10 mouse cellular contexts compared by ENCODE assay signal in the genomic region with DNA sequence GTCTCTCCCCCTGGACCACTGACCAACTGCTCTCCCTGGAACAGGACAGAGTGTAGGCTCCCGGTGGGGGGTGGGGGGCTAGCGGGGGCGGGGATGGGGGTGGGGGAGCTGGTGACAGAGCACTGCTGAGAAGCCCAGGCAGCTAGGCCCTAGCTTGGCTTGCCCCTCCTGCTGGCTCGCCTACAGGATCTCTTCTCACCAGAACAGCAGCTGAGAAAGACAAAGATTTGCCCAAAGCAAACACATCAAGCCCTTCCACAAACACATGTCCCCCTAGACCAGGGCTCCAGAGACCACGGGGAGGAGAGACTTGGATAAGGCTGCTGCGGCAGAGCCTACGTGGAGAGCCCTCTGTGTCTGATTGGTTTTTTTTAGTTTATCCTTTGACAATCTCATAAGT.
DNase-seq lines count a peak whose midpoint lies in the region; ATAC-seq and TF ChIP-seq lines count a peak whose summit lies in the region.
"Had no signal": no experiment of that assay in that cellular context is flagged by ENCODE, and none has a peak within 500 bp of the region (broad histone marks: within the 10 kb centered on the region; RNA-seq: fewer than 3 reads in every experiment).

No protein-coding gene starts in this region.

- no peak for TF ChIP-seq CTCF in liver, postnatal 0 days (IDR thresholded peaks at IDR 0.05; ENCODE audit: low read depth)

- H3K4me3 ChIP-seq in liver, embryonic 11.5 days (ENCODE audit: low read depth, low read length): no peak overlapping the region
- H3K4me3 ChIP-seq in liver, postnatal 0 days (ENCODE audit: low read depth, low read length): no peak overlapping the region
- H3K4me3 ChIP-seq in forebrain, embryonic 13.5 days: no peak overlapping the region
- no peak overlapping the region for H3K4me3 ChIP-seq in hindbrain, embryonic 15.5 days
- H3K4me3 ChIP-seq in neural tube, embryonic 13.5 days: no peak overlapping the region

- no peak overlapping the region for H3K9ac ChIP-seq in liver, embryonic 11.5 days (ENCODE audit: low read depth, low read length)
- H3K9ac ChIP-seq in liver, postnatal 0 days (replicated peaks): no peak overlapping the region
- 0 out of 2 replicates have a peak overlapping the region, but pooled peaks have one; percentile 30 for H3K9ac ChIP-seq in forebrain, embryonic 13.5 days
- no peak overlapping the region for H3K9ac ChIP-seq in hindbrain, embryonic 15.5 days
- H3K9ac ChIP-seq in neural tube, embryonic 13.5 days: 0 out of 2 replicates have a peak overlapping the region, but pooled peaks have one; percentile 22

- 31% methylated on average over 7 of the region's 7 CpGs for WGBS in liver, embryonic 11.5 days
- WGBS in liver, postnatal 0 days (ENCODE audit: insufficient replicate concordance): 46% methylated on average over 7 of the region's 7 CpGs
- WGBS in forebrain, embryonic 13.5 days: 27% methylated on average over 7 of the region's 7 CpGs
- 7% methylated on average over 7 of the region's 7 CpGs for WGBS in hindbrain, embryonic 15.5 days
- 14% methylated on average over 7 of the region's 7 CpGs for WGBS in neural tube, embryonic 13.5 days

- peak overlapping the region; percentile 44; the same call in 1 of the 2 replicates for H3K27ac ChIP-seq in liver, embryonic 11.5 days (ENCODE audit: low read depth, low read length)
- H3K27ac ChIP-seq in liver, postnatal 0 days (ENCODE audit: low read depth): no peak overlapping the region
- peak overlapping the region; percentile 66 for H3K27ac ChIP-seq in forebrain, embryonic 13.5 days
- peak overlapping the region; percentile 52 for H3K27ac ChIP-seq in hindbrain, embryonic 15.5 days (replicated peaks)
- peak overlapping the region; percentile 76 for H3K27ac ChIP-seq in neural tube, embryonic 13.5 days (replicated peaks)

- no peaks in the 10 kb centered on the region for H3K36me3 ChIP-seq in liver, embryonic 11.5 days (ENCODE audit: control insufficient read depth, insufficient read depth, low read length)
- H3K36me3 ChIP-seq in liver, postnatal 0 days (replicated peaks; ENCODE audit: insufficient read depth, low read length): no peaks in the 10 kb centered on the region
- no peaks in the 10 kb centered on the region for H3K36me3 ChIP-seq in forebrain, embryonic 13.5 days (ENCODE audit: poor library complexity, severe bottlenecking)
- H3K36me3 ChIP-seq in hindbrain, embryonic 15.5 days: no peaks in the 10 kb centered on the region
- H3K36me3 ChIP-seq in neural tube, embryonic 13.5 days: no peaks in the 10 kb centered on the region

- no peak for DNase-seq in liver, embryonic 11.5 days (ENCODE audit: low spot score)
- DNase-seq in liver, postnatal 0 days: no peak
- DNase-seq in left cerebral cortex, adult 8-10 months (ENCODE audit: low spot score in 2 of 2): no peak
- no peak for DNase-seq in thymus, postnatal 4 days
- DNase-seq: cerebellum, adult 11-12 months had no signal

- H3K9me3 ChIP-seq in liver, embryonic 11.5 days (ENCODE audit: control insufficient read depth, low read length): no peaks in the 10 kb centered on the region
- H3K9me3 ChIP-seq in liver, postnatal 0 days (ENCODE audit: low read length): no peaks in the 10 kb centered on the region
- no peaks in the 10 kb centered on the region; the same call in 1 of the 2 replicates for H3K9me3 ChIP-seq in forebrain, embryonic 13.5 days (replicated peaks)
- no peaks in the 10 kb centered on the region for H3K9me3 ChIP-seq in hindbrain, embryonic 15.5 days
- no peaks in the 10 kb centered on the region; the same call in 1 of the 2 replicates for H3K9me3 ChIP-seq in neural tube, embryonic 13.5 days

- TF ChIP-seq EP300 in liver, postnatal 0 days (IDR thresholded peaks at IDR 0.05; ENCODE audit: low read depth): no peak

- H3K4me1 ChIP-seq in liver, embryonic 11.5 days (replicated peaks; ENCODE audit: control insufficient read depth, insufficient read depth, low read length): peaks cover 12% of the 10 kb centered on the region
- H3K4me1 ChIP-seq in liver, postnatal 0 days (ENCODE audit: insufficient read depth): peaks cover 18% of the 10 kb centered on the region
- H3K4me1 ChIP-seq in forebrain, embryonic 13.5 days: peaks cover 42% of the 10 kb centered on the region
- H3K4me1 ChIP-seq in hindbrain, embryonic 15.5 days (replicated peaks): peaks cover 36% of the 10 kb centered on the region
- H3K4me1 ChIP-seq in neural tube, embryonic 13.5 days (replicated peaks): peaks cover 52% of the 10 kb centered on the region

- H3K27me3 ChIP-seq in liver, embryonic 11.5 days (replicated peaks; ENCODE audit: control insufficient read depth, insufficient read depth, low read length): peaks cover 4% of the 10 kb centered on the region
- peaks cover 8% of the 10 kb centered on the region for H3K27me3 ChIP-seq in liver, postnatal 0 days (ENCODE audit: insufficient read depth, low read length)
- H3K27me3 ChIP-seq in forebrain, embryonic 13.5 days: no peaks in the 10 kb centered on the region
- no peaks in the 10 kb centered on the region for H3K27me3 ChIP-seq in hindbrain, embryonic 15.5 days
- H3K27me3 ChIP-seq in neural tube, embryonic 13.5 days: no peaks in the 10 kb centered on the region
- H3K27me3 ChIP-seq: Patski had no signal

- no peak for ATAC-seq in liver, embryonic 11.5 days (replicated peaks; ENCODE audit: low FRiP score)
- no peak for ATAC-seq in liver, postnatal 0 days
- ATAC-seq in forebrain, embryonic 13.5 days: no peak
- ATAC-seq in hindbrain, embryonic 15.5 days (ENCODE audit: low FRiP score, low read depth): no peak
- ATAC-seq in neural tube, embryonic 13.5 days (ENCODE audit: low read depth): no peak
- no peak for ATAC-seq in granulocyte monocyte progenitor cell, adult 5-6 weeks (replicated peaks; ENCODE audit: poor library complexity, severe bottlenecking)
- ATAC-seq: Patski had no signal

- no peak overlapping the region for H3K4me2 ChIP-seq in liver, embryonic 11.5 days
- H3K4me2 ChIP-seq in liver, postnatal 0 days (ENCODE audit: low read depth, low read length): no peak overlapping the region
- H3K4me2 ChIP-seq in forebrain, embryonic 13.5 days: no peak overlapping the region
- H3K4me2 ChIP-seq in hindbrain, embryonic 15.5 days: no peak overlapping the region
- no peak overlapping the region for H3K4me2 ChIP-seq in neural tube, embryonic 13.5 days

Comparison
In these comparisons a context has a peak if more than half of its experiments do, and no peak if none do; other contexts are left out.
1. H3K9ac ChIP-seq: peak in forebrain, embryonic 13.5 days (single experiment) and neural tube, embryonic 13.5 days (single experiment); none in liver, embryonic 11.5 days (single experiment), liver, postnatal 0 days (single experiment) and hindbrain, embryonic 15.5 days (single experiment).